Mouse (Mus musculus) bone marrow macrophage, adult 2 months (primary cell): ENCODE data around the gene Olfr266.

Experiments used
- CTCF ChIP-seq: IDR thresholded peaks from 2 replicates; pipeline ENCODE4 v1.5.1; 2012; ENCODE audit warnings: low read depth, mild to moderate bottlenecking, low read length, moderate library complexity
- POLR2A ChIP-seq: IDR thresholded peaks from 2 replicates; pipeline ENCODE4 v1.6.1; 2012; ENCODE audit warnings: mild to moderate bottlenecking, low read depth, low read length, borderline replicate concordance

DNA sequence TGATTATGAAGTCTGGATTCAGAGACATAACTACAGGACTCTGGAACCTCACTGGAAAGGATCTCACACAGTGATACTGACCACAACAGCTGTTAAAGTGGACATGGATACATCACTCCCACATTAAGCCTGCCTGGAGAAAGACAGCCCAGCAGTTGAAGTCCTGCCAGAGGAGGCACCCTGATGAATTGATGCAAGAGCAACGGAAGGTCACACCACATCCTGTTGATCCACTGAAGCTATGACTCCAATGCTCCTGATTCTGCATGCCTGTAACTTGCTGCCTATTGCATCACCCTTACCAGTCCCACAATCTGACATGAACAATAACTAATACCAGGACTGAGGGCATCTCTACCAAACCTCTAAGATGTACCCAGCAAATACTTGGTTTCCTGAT is 6.0 kb upstream of the Olfr266 start:
- TF ChIP-seq CTCF, result no peak
- TF ChIP-seq POLR2A, result no peak
